In genomic region chr7:91543286-91543650, GRCm38 (mm10) we compare ENCODE assay signal across 9 mouse cellular contexts.
DNase-seq lines count a peak whose midpoint lies in the region; ATAC-seq and TF ChIP-seq lines count a peak whose summit lies in the region.
"Had no signal": no experiment of that assay in that cellular context is flagged by ENCODE, and none has a peak within 500 bp of the region (broad histone marks: within the 10 kb centered on the region; RNA-seq: fewer than 3 reads in every experiment).

No protein-coding gene starts in this region.

- H3K27ac ChIP-seq in liver, embryonic 11.5 days (ENCODE audit: low read depth, low read length), result no peak overlapping the region
- H3K27ac ChIP-seq in forebrain, postnatal 0 days (ENCODE audit: low read depth, low read length), result peak overlapping the region; percentile 74
- no peak overlapping the region for H3K27ac ChIP-seq in liver, embryonic 12.5 days
- H3K27ac ChIP-seq in olfactory bulb, adult 2 months (ENCODE audit: insufficient read depth, low read depth, low read length), result no peak overlapping the region

- H3K9me3 ChIP-seq in liver, embryonic 11.5 days (ENCODE audit: control insufficient read depth, low read length), result no peaks in the 10 kb centered on the region
- H3K9me3 ChIP-seq in forebrain, postnatal 0 days (ENCODE audit: low read length), result no peaks in the 10 kb centered on the region
- H3K9me3 ChIP-seq in liver, embryonic 12.5 days (replicated peaks), result no peaks in the 10 kb centered on the region

- TF ChIP-seq POLR2A in olfactory bulb, adult 2 months (IDR thresholded peaks at IDR 0.05; ENCODE audit: insufficient read depth, low read depth, low read length), result no peak

- no peak for ATAC-seq in liver, embryonic 11.5 days (replicated peaks; ENCODE audit: low FRiP score)
- ATAC-seq in forebrain, postnatal 0 days, result peak; percentile 53
- no peak for ATAC-seq in liver, embryonic 12.5 days

- DNase-seq in liver, embryonic 11.5 days (ENCODE audit: low spot score), result no peak
- DNase-seq in liver, result no peak
- no peak for DNase-seq in forebrain, postnatal 0 days
- DNase-seq in T-cell, adult 2 months (ENCODE audit: low spot score), result no peak
- DNase-seq in frontal cortex, postnatal 36 days (ENCODE audit: low spot score in 2 of 2), result no peak
- DNase-seq in layer of hippocampus, adult 9-10 months (ENCODE audit: low spot score), result no peak
- DNase-seq: lung, adult 2 months had no signal

- H3K4me3 ChIP-seq in liver, embryonic 11.5 days (ENCODE audit: low read depth, low read length), result peak overlapping the region; percentile 16
- H3K4me3 ChIP-seq in forebrain, postnatal 0 days (ENCODE audit: low read depth, low read length), result peak overlapping the region; percentile 48
- peak overlapping the region; percentile 41 for H3K4me3 ChIP-seq in liver, embryonic 12.5 days
- H3K4me3 ChIP-seq in olfactory bulb, adult 2 months (ENCODE audit: insufficient read depth, low read depth, low read length), result peak overlapping the region; percentile 44

- no peaks in the 10 kb centered on the region for H3K4me1 ChIP-seq in liver, embryonic 11.5 days (replicated peaks; ENCODE audit: control insufficient read depth, insufficient read depth, low read length)
- H3K4me1 ChIP-seq in forebrain, postnatal 0 days (ENCODE audit: insufficient read depth), result no peaks in the 10 kb centered on the region
- 0 out of 2 replicates have a peak, but pooled peaks cover 3% of the 10 kb centered on the region for H3K4me1 ChIP-seq in liver, embryonic 12.5 days
- peaks cover 8% of the 10 kb centered on the region; the same call in 1 of the 2 replicates for H3K4me1 ChIP-seq in olfactory bulb, adult 2 months (ENCODE audit: control insufficient read depth, insufficient read depth, low read length)

- WGBS in liver, embryonic 11.5 days, result 40% methylated on average over 4 of the region's 4 CpGs
- 22% methylated on average over 4 of the region's 4 CpGs for WGBS in forebrain, postnatal 0 days
- WGBS in liver, embryonic 12.5 days (ENCODE audit: insufficient replicate concordance), result 45% methylated on average over 4 of the region's 4 CpGs
- 45% methylated on average over 4 of the region's 4 CpGs for WGBS in olfactory bulb, adult 2 months

- no peaks in the 10 kb centered on the region for H3K27me3 ChIP-seq in liver, embryonic 11.5 days (replicated peaks; ENCODE audit: control insufficient read depth, insufficient read depth, low read length)
- H3K27me3 ChIP-seq in forebrain, postnatal 0 days (ENCODE audit: insufficient read depth, low read length), result no peaks in the 10 kb centered on the region
- H3K27me3 ChIP-seq in liver, embryonic 12.5 days (replicated peaks), result peaks cover 17% of the 10 kb centered on the region

- H3K4me2 ChIP-seq in liver, embryonic 11.5 days, result peak overlapping the region; percentile 55
- peak overlapping the region; percentile 66 for H3K4me2 ChIP-seq in forebrain, postnatal 0 days (ENCODE audit: low read depth)
- peak overlapping the region; percentile 58 for H3K4me2 ChIP-seq in liver, embryonic 12.5 days

- no peak overlapping the region for H3K9ac ChIP-seq in liver, embryonic 11.5 days (ENCODE audit: low read depth, low read length)
- peak overlapping the region; percentile 62 for H3K9ac ChIP-seq in forebrain, postnatal 0 days
- H3K9ac ChIP-seq in liver, embryonic 12.5 days, result no peak overlapping the region

- no peaks in the 10 kb centered on the region for H3K36me3 ChIP-seq in liver, embryonic 11.5 days (ENCODE audit: control insufficient read depth, insufficient read depth, low read length)
- no peaks in the 10 kb centered on the region for H3K36me3 ChIP-seq in forebrain, postnatal 0 days (ENCODE audit: insufficient read depth)
- no peaks in the 10 kb centered on the region for H3K36me3 ChIP-seq in liver, embryonic 12.5 days

- no peak for TF ChIP-seq CTCF in forebrain, postnatal 0 days (IDR thresholded peaks at IDR 0.05; ENCODE audit: low read depth)
- no peak for TF ChIP-seq CTCF in olfactory bulb, adult 2 months (IDR thresholded peaks at IDR 0.05; ENCODE audit: insufficient read depth, low read depth, low read length)
